Mouse (Mus musculus) forebrain, embryonic 10.5 days (tissue): Measurements from ENCODE around the gene Ggt1. TPM values are rescaled to one million over a fixed set of nuclear protein-coding genes. Genes with fewer than 3 reads are reported as not detected.

Experiments
- DNase-seq: peaks from one replicate; pipeline ENCODE4 v3.0.0-alpha.2; 2017; ENCODE audit warnings: low spot score; ENCODE audit errors: extremely low spot score
- H3K27ac ChIP-seq: fragments of 300-500 bp; sonication (generic); 2 replicates; pipeline ENCODE4 v1.5.1; 2016; ENCODE audit warnings: mild to moderate bottlenecking
- H3K27me3 ChIP-seq: fragments of 300-500 bp; sonication (generic); 2 replicates; pipeline ENCODE4 v1.6.1; 2016; ENCODE audit warnings: mild to moderate bottlenecking; ENCODE audit not compliant: poor library complexity, severe bottlenecking
- H3K36me3 ChIP-seq: fragments of 300-500 bp; sonication (generic); replicated peaks from 2 replicates; pipeline ENCODE4 v1.6.1; 2016; ENCODE audit warnings: mild to moderate bottlenecking, moderate library complexity
- H3K4me1 ChIP-seq: fragments of 300-500 bp; sonication (generic); 2 replicates; pipeline ENCODE4 v1.6.1; 2016
- H3K4me3 ChIP-seq: fragments of 300-500 bp; sonication (generic); 2 replicates; pipeline ENCODE4 v1.5.1; 2016; ENCODE audit warnings: mild to moderate bottlenecking, moderate library complexity
- H3K9me3 ChIP-seq: fragments of 300-500 bp; sonication (generic); 2 replicates; pipeline ENCODE4 v1.6.1; 2016; ENCODE audit warnings: mild to moderate bottlenecking, moderate library complexity
- WGBS: fragments of 180-500 bp; shearing (Covaris S2); methylation state at CpG from one replicate; pipeline ENCODE4 v1.1.7; 2016; 5-methylcytosine and 5-hydroxymethylcytosine counted together
- polyA plus RNA-seq: library from polyadenylated mRNA; unstranded; fragments of >200 nt; fragmentation: Nextera tagmentation; extraction: Ambion mirVana; gene quantifications from 2 replicates; pipeline ENCODE4 v1.2.1, GENCODE M21; 2016

The Ggt1 gene
- polyA plus RNA-seq, 1 experiment from 2014 or later = 2.3 TPM

- Histone ChIP-seq H3K4me1 (peaks cover 20% of the 10 kb centered on the region), H3K4me3 (no peak overlapping the region), H3K36me3 (no peaks in the 10 kb centered on the region), H3K27me3 (peaks cover 13% of the 10 kb centered on the region), H3K9me3 (no peaks in the 10 kb centered on the region), H3K27ac (peak overlapping the region; percentile 17; the same call in 1 of the 2 replicates)
- 91% methylated on average over 16 of the region's 16 CpGs for WGBS
- DNase-seq = no peak
Measured at GRCm38 (mm10) chr10:75589651-75590050, 28.2 kb downstream of the Ggt1 start.

- H3K27ac ChIP-seq = no peak overlapping the region
- H3K9me3 ChIP-seq = no peaks in the 10 kb centered on the region
- no peak for DNase-seq
- H3K27me3 ChIP-seq = no peaks in the 10 kb centered on the region
- peaks cover 14% of the 10 kb centered on the region for H3K4me1 ChIP-seq
- WGBS = 84% methylated on average over 12 of the region's 12 CpGs
- no peak overlapping the region for H3K4me3 ChIP-seq
- no peaks in the 10 kb centered on the region for H3K36me3 ChIP-seq
Measured at GRCm38 (mm10) chr10:75591211-75591894, 29.9 kb downstream of the Ggt1 start.

- peaks cover 11% of the 10 kb centered on the region for H3K4me1 ChIP-seq
- WGBS = 81% methylated on average over 7 of the region's 7 CpGs
- H3K27ac ChIP-seq = no peak overlapping the region
- no peak for DNase-seq
- H3K4me3 ChIP-seq = no peak overlapping the region
- H3K9me3 ChIP-seq = peaks cover 9% of the 10 kb centered on the region
- no peaks in the 10 kb centered on the region for H3K36me3 ChIP-seq
- H3K27me3 ChIP-seq = no peaks in the 10 kb centered on the region
Measured at GRCm38 (mm10) chr10:75592585-75592984, 31.2 kb downstream of the Ggt1 start.

GRCm38 (mm10) chr10:75595981-75596380 is 34.6 kb downstream of the Ggt1 start:
- no peaks in the 10 kb centered on the region for H3K36me3 ChIP-seq
- peaks cover 19% of the 10 kb centered on the region for H3K9me3 ChIP-seq
- no peak overlapping the region for H3K4me3 ChIP-seq
- 89% methylated on average over 8 of the region's 8 CpGs for WGBS
- no peaks in the 10 kb centered on the region for H3K27me3 ChIP-seq
- H3K4me1 ChIP-seq = no peaks in the 10 kb centered on the region
- H3K27ac ChIP-seq = no peak overlapping the region
- no peak for DNase-seq

GRCm38 (mm10) chr10:75600189-75600730 is 38.9 kb downstream of the Ggt1 start:
- no peaks in the 10 kb centered on the region for H3K36me3 ChIP-seq
- 91% methylated on average over 7 of the region's 7 CpGs for WGBS
- no peaks in the 10 kb centered on the region for H3K4me1 ChIP-seq
- DNase-seq = no peak
- no peaks in the 10 kb centered on the region for H3K27me3 ChIP-seq
- H3K9me3 ChIP-seq = peaks cover 19% of the 10 kb centered on the region
- no peak overlapping the region for H3K27ac ChIP-seq
- H3K4me3 ChIP-seq = no peak overlapping the region

GRCm38 (mm10) chr10:75605162-75605846 is 43.9 kb downstream of the Ggt1 start:
- H3K27me3 ChIP-seq = no peaks in the 10 kb centered on the region
- H3K9me3 ChIP-seq = no peaks in the 10 kb centered on the region
- no peak overlapping the region for H3K27ac ChIP-seq
- H3K36me3 ChIP-seq = no peaks in the 10 kb centered on the region
- WGBS = 42% methylated on average over 11 of the region's 11 CpGs
- no peak for DNase-seq
- no peak overlapping the region for H3K4me3 ChIP-seq
- H3K4me1 ChIP-seq = no peaks in the 10 kb centered on the region

- no peak for DNase-seq
- Histone ChIP-seq H3K9me3 (no peaks in the 10 kb centered on the region), H3K4me1 (no peaks in the 10 kb centered on the region), H3K4me3 (no peak overlapping the region), H3K27ac (no peak overlapping the region), H3K36me3 (no peaks in the 10 kb centered on the region), H3K27me3 (no peaks in the 10 kb centered on the region)
- WGBS = 92% methylated on average over 4 of the region's 4 CpGs
Measured at GRCm38 (mm10) chr10:75607253-75607652, 45.8 kb downstream of the Ggt1 start.

GRCm38 (mm10) chr10:75608975-75609374 is 47.6 kb downstream of the Ggt1 start:
- Histone ChIP-seq H3K27me3 (no peaks in the 10 kb centered on the region), H3K36me3 (no peaks in the 10 kb centered on the region), H3K4me3 (no peak overlapping the region), H3K27ac (no peak overlapping the region), H3K9me3 (no peaks in the 10 kb centered on the region), H3K4me1 (no peaks in the 10 kb centered on the region)
- 91% methylated on average over 11 of the region's 11 CpGs for WGBS
- DNase-seq = no peak

- H3K9me3 ChIP-seq = no peaks in the 10 kb centered on the region
- no peaks in the 10 kb centered on the region for H3K4me1 ChIP-seq
- no peak for DNase-seq
- H3K36me3 ChIP-seq = no peaks in the 10 kb centered on the region
- 65% methylated on average over 7 of the region's 7 CpGs for WGBS
- no peaks in the 10 kb centered on the region for H3K27me3 ChIP-seq
- no peak overlapping the region for H3K4me3 ChIP-seq
- no peak overlapping the region for H3K27ac ChIP-seq
Measured at GRCm38 (mm10) chr10:75610486-75610885, 49.1 kb downstream of the Ggt1 start.

GRCm38 (mm10) chr10:75616044-75616443 is 54.6 kb downstream of the Ggt1 start:
- Histone ChIP-seq H3K4me1 (no peaks in the 10 kb centered on the region), H3K27me3 (no peaks in the 10 kb centered on the region), H3K4me3 (no peak overlapping the region), H3K9me3 (no peaks in the 10 kb centered on the region), H3K27ac (no peak overlapping the region), H3K36me3 (no peaks in the 10 kb centered on the region)
- 92% methylated on average over 4 of the region's 4 CpGs for WGBS
- DNase-seq = no peak

- Histone ChIP-seq H3K36me3 (no peaks in the 10 kb centered on the region), H3K27me3 (no peaks in the 10 kb centered on the region), H3K4me3 (no peak overlapping the region), H3K27ac (no peak overlapping the region), H3K9me3 (no peaks in the 10 kb centered on the region), H3K4me1 (no peaks in the 10 kb centered on the region)
- WGBS = 58% methylated on average over 3 of the region's 3 CpGs
- no peak for DNase-seq
Measured at GRCm38 (mm10) chr10:75620818-75621217, 59.4 kb downstream of the Ggt1 start.

GRCm38 (mm10) chr10:75625920-75626319 is 64.5 kb downstream of the Ggt1 start:
- no peaks in the 10 kb centered on the region for H3K9me3 ChIP-seq
- H3K4me1 ChIP-seq = 0 out of 2 replicates have a peak, but pooled peaks cover 3% of the 10 kb centered on the region
- WGBS = 76% methylated on average over 6 of the region's 6 CpGs
- H3K27me3 ChIP-seq = no peaks in the 10 kb centered on the region
- no peak overlapping the region for H3K4me3 ChIP-seq
- no peak for DNase-seq
- H3K36me3 ChIP-seq = no peaks in the 10 kb centered on the region
- no peak overlapping the region for H3K27ac ChIP-seq

GRCm38 (mm10) chr10:75626991-75627390 is 65.6 kb downstream of the Ggt1 start:
- H3K4me3 ChIP-seq = no peak overlapping the region
- no peaks in the 10 kb centered on the region for H3K36me3 ChIP-seq
- no peak overlapping the region for H3K27ac ChIP-seq
- no peak for DNase-seq
- H3K9me3 ChIP-seq = no peaks in the 10 kb centered on the region
- peaks cover 7% of the 10 kb centered on the region; the same call in 1 of the 2 replicates for H3K4me1 ChIP-seq
- 71% methylated on average over 3 of the region's 3 CpGs for WGBS
- no peaks in the 10 kb centered on the region for H3K27me3 ChIP-seq
